Mouse (Mus musculus) left cerebral cortex, adult 2 months (tissue): ENCODE results near the gene Plekha5. TPM values are rescaled to one million over a fixed set of nuclear protein-coding genes. Genes with fewer than 3 reads are reported as not detected.
A peak's percentile ranks its signal among the peaks of the same experiment; 100 is the strongest.
"Not testable (repeated sequence)": the region's sequence is repeated elsewhere in the genome, so short reads cannot be mapped to it uniquely, and the experiment has no call there.

Experiments
- DNase-seq, 2 experiments: peaks; one replicate each; pipeline ENCODE4 v3.0.0; 2021 to 2022; ENCODE audit warnings: low spot score in 2 of 2, mixed read lengths in 1 of 2; ENCODE audit errors: extremely low spot score in 1 of 2
- H3K27ac ChIP-seq: fragments of 200-600 bp; 2 replicates; pipeline ENCODE4 v1.8.1; 2022
- H3K4me3 ChIP-seq: fragments of 200-600 bp; 2 replicates; pipeline ENCODE4 v1.8.1; 2022
- CTCF ChIP-seq: fragments of 200-600 bp; IDR thresholded peaks from 2 replicates; pipeline ENCODE4 v1.8.1; 2022; ENCODE audit warnings: antibody characterized with exemption, mild to moderate bottlenecking, moderate library complexity
- intact Hi-C: fragments of 180-260 bp; cut with DNase I; formaldehyde crosslinking; loops from one replicate; pipeline ENCODE4 v1.15.1; 2025
- total RNA-seq, 2 experiments: library from RNA; stranded (reverse); gene quantifications; 2 replicates each; pipeline ENCODE4 v1.2.3; 2021

The Plekha5 gene
- total RNA-seq, 2 experiments from 2014 or later = 117 to 121 TPM

DNA sequence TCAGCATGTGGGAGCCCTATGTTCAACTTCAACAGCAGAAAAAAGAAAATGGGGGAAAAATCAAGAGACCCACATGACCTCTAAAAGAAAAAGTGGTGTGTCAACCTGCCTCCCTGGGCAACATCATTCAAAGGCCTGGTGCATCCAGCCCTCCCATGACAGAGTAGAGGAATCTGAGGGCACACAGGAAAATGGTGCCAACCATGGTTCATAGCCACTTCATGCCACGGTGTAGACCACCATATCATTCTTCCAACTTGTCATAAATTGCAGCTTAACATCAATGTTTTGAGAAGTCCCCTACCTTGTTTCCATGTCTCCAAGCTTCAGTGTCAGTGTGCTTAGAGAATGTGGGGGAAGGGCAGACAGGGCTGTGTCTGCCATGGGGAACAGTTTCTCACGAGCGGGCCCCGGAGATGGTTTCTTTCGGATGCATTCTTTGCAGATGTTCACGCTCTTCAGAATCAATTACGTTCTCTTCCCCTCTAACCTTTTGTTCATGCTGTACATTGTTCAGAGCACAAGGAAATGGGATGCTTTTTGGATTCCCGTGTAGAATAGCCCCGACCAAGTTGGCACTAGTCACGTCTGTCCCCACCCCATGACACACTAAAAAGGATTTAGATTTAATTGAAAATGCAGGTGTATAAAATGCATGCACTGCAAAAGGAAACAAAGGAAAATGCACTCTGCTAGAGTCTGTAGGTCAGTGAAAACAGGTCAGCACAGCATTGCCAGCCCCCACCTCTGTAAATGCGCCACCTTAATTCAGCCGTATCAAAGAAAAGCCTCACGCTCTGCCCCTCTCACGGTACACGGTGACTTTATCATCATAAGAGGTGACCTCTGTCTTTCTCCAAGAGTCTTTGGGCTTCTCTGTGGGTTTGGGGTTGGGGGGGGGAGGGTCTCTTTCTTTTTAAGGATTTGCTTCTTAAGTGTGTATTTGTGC lies 173.8 kb downstream of the Plekha5 start:
- H3K4me3 ChIP-seq = no peak overlapping the region
- no peak for TF ChIP-seq CTCF
- DNase-seq = no peak
- intact Hi-C loops = no loop called here
- no peak overlapping the region for H3K27ac ChIP-seq

- Histone ChIP-seq H3K4me3 (no peak overlapping the region), H3K27ac (no peak overlapping the region)
- intact Hi-C loops = no loop called here
- DNase-seq = no peak
- TF ChIP-seq CTCF = no peak
Observed at GRCm38 (mm10) chr6:140598516-140598915, 174.7 kb downstream of the Plekha5 start.

- Histone ChIP-seq H3K27ac (no peak overlapping the region), H3K4me3 (no peak overlapping the region)
- intact Hi-C loops = no loop called here
- no peak for DNase-seq
- no peak for TF ChIP-seq CTCF
Observed at GRCm38 (mm10) chr6:140599337-140599736, 175.5 kb downstream of the Plekha5 start.

GRCm38 (mm10) chr6:140600671-140601070 lies 176.8 kb downstream of the Plekha5 start:
- H3K4me3 ChIP-seq, intact Hi-C loops, DNase-seq, H3K27ac ChIP-seq: not testable (repeated sequence)
- peak; percentile 30 for TF ChIP-seq CTCF

DNA sequence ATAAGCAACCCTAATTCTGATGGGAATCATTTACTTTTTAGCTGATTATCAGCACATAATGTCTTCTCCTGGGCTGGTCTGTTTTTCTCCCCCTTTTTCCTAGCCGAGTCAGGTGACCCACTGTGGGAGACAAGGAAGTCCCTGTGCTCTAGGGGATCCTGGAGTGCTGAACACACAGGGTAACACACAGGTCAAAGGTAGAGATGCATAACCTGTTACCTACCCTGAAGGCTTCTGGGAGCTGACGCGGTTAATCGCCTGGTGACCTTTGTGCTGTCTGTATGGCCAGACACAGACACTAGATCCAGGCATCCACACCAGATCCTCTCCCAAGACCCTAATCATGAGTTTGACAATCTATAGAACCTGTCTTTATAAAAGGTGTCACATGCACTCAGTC lies 177.3 kb downstream of the Plekha5 start:
- intact Hi-C loops = no loop called here
- TF ChIP-seq CTCF = no peak
- Histone ChIP-seq H3K4me3 (no peak overlapping the region), H3K27ac (no peak overlapping the region)
- no peak for DNase-seq

GRCm38 (mm10) chr6:140603228-140603944 lies 179.5 kb downstream of the Plekha5 start:
- no peak for DNase-seq
- Histone ChIP-seq H3K27ac (no peak overlapping the region), H3K4me3 (no peak overlapping the region)
- no peak for TF ChIP-seq CTCF
- intact Hi-C loops = no loop called here

DNA sequence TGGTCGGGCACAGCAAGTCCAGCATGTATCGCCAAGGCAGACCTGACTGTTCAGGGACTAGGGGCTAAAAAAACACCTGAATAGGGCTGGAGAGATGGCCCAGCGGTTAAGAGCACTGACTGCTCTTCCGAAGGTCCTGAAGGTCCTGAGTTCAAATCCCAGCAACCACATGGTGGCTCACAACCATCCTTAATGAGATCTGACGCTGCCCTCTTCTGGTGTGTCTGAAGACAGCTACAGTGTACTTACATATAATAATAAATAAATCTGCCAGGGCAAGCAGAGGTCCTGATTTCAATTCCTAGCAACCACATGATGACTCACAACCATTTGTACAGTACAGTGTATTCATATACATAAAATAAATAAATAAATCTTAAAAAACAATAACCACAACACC lies 181.3 kb downstream of the Plekha5 start:
- peak; percentile 8 for TF ChIP-seq CTCF
- DNase-seq, H3K27ac ChIP-seq, H3K4me3 ChIP-seq, intact Hi-C loops: not testable (repeated sequence)

- Histone ChIP-seq H3K27ac (no peak overlapping the region), H3K4me3 (no peak overlapping the region)
- no peak for TF ChIP-seq CTCF
- DNase-seq = no peak
- intact Hi-C loops = no loop called here
Observed at GRCm38 (mm10) chr6:140605732-140606131, 181.9 kb downstream of the Plekha5 start.

DNA sequence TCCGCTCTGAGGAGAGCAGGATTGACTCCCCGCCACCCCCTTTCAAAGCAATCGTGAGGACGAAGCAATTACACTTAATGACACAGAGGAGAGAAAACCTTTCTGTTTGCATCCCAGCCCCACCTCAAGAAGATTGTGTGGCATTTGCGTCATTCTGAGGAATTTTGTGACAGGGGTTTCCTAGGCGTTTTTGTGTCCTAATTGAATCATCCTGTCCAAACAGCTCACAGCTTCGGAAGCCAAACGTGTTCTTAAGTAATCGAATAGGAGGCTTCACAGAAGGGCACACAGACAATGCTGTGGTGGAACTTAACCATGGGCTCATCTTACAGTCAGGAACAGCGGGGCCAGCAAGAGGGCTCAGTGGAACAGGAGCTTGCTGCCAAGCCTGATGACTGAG lies 182.7 kb downstream of the Plekha5 start:
- Histone ChIP-seq H3K4me3 (no peak overlapping the region), H3K27ac (no peak overlapping the region)
- no peak for DNase-seq
- intact Hi-C loops = no loop called here
- TF ChIP-seq CTCF = no peak

GRCm38 (mm10) chr6:140608666-140609065 lies 184.8 kb downstream of the Plekha5 start:
- H3K4me3 ChIP-seq = no peak overlapping the region
- DNase-seq = no peak
- TF ChIP-seq CTCF = no peak
- intact Hi-C loops = no loop called here
- H3K27ac ChIP-seq = no peak overlapping the region

GRCm38 (mm10) chr6:140609533-140609932 lies 185.7 kb downstream of the Plekha5 start:
- Histone ChIP-seq H3K27ac (no peak overlapping the region), H3K4me3 (no peak overlapping the region)
- no peak for TF ChIP-seq CTCF
- no peak for DNase-seq
- intact Hi-C loops = no loop called here

GRCm38 (mm10) chr6:140610117-140610516 lies 186.3 kb downstream of the Plekha5 start:
- Histone ChIP-seq H3K4me3 (no peak overlapping the region), H3K27ac (no peak overlapping the region)
- TF ChIP-seq CTCF = no peak
- intact Hi-C loops = no loop called here
- no peak for DNase-seq
